Mouse (Mus musculus): ENCODE measurements around the gene Polr2g.

GRCm38 (mm10) chr19:8841012-8841411, 42.6 kb upstream of the Polr2g start:
- TF ChIP-seq CTCF (IDR thresholded peaks at IDR 0.05; ENCODE audit: low read depth, low read length) = no peak
- no peak for TF ChIP-seq POLR2A (IDR thresholded peaks at IDR 0.05; ENCODE audit: extremely low read depth, insufficient read depth, low read length)
